Mouse (Mus musculus): ENCODE measurements at regions not wholly inside any gene's neighbourhood (a gene's known extent, or its start where the extent isn't known, plus 50 kb on each side); places are given as distances from the start of the nearest gene placed in this dataset.

DNA sequence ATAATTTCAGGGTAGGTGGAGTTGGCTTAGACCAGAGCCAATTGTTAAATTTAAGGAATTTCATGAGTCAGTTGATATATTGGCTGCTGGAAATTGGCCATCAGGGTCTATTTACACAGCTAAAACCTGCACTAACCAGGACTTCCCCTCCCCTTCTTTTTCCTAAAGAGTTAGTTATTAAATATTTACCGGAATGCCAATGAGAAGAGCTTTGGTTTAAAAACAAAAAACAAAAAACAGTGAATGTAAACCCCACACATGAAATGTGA is 294.6 kb downstream of the Epha4 start:
- DNase-seq, result no peak

DNA sequence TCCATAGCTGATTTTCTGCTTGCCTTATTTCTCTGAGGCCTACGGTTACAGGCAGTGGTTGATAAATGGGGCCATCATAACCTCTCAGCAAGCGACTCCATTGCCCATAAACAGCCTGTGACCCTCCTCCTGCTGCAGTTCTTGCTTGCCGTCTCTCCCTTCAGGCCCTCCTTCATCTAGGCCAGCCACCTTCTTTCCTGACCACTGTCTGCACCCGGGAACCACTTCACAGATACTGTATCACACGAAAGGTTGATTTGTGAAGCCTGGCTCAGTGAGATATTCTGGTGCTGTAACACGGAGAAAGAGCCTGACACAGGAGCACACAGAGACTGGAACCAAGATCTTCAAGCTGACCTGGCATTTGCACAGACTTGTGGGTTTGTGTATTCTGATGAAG is 294.1 kb downstream of the Epha4 start:
- DNase-seq, result no peak

DNA sequence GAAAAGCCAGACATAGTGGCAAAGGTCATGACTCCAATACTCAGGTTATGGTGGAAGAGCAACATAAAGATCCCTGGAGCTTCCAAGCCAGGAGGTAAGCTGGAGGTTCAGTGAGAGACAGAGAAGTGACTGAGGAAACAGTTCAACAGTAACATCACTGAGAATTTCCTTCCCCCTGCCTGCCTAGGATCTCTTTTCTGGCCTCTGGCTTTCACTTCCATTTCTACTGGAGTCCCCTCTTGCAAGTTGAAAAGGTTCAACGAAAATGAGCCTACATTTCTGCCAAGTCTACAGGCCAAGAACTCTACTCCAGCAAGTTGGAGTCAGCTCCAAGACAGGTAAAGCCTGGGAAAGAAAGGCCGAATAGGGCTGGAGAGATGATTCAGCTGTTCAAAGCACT is 293.0 kb downstream of the Epha4 start:
- no peak for DNase-seq

DNA sequence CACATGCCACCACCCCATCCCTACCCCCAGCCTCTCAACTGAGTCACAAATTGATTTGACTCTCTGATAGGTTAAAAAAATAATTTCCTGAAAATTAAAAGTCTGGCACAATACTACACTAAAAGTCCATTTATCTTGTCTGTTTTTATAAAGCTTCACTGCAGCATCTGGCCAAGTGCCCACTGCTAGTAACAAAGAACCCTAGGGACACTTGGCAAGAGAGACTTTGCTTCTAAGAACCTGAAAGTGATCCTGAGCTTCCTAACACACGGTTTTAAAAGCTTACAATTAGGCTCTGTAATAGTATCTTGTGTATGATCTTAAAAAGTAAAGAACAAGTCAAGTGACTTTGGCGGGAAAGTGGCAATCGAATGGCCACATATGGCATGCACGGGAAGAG is 288.3 kb downstream of the Epha4 start:
- DNase-seq, result peak; percentile 36 to 55

DNA sequence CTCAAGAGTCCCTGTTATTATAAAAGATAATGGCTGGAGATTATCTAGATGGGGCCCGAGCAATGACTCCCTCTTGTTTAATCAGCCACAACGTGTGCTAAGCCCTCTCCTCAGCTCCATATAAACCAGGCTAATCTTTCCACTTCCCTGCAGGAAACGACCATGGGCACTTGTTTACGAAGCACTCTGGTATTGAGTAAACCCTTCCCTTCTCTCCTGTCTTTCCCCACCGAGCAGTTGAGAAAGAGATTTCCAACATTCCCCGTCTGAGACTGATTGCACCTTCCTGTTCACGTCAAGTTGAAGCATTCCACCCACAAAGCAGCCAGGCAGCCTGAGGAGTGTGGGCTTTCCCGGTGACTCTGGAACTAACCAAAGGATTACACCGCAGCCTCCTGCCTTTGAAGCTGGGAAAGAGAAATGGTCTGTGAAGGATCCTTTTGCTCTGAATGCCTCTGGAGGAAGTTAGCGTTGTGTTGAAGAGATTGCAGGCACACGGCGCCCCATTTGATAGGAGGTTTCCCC is 287.8 kb downstream of the Epha4 start:
- peak; percentile 23 to 32 for DNase-seq

DNA sequence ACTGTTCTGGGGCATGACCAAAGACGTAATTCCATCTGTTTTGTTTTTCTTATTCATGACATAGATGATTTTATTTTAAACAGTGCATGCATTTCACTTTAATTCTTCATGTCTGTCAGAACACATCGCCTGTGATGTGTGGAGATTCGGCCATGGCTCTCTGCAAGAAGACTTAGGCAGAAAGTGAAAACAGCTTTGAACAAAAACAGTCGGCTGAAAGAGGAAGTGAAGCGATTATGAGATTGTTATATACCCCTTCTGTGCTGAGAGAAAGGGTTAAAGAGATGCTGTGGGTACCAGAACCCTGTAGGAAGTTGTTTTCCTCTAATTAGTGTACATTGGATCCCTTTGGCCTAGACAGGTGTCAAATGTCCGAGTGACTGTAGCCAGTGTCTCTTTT is 287.1 kb downstream of the Epha4 start:
- no peak for DNase-seq

DNA sequence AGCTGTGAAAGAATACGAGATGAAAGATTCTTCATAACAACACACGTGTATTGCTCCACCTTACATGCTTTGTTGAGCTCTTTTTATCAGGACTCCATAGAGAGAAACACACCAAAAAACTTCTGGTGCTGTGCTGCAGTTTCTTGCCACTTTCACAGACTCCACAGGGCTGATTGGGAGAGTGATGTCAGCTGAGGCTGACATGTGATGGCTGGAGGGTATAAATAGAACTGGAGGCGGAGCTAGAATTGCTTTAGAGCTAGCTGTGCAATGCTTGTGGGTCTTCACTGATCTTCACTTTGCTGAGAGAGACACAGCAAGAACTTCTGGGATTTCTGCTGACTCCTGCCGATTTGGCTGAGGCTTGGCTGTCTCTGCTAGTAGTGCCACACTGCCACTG is 285.3 kb downstream of the Epha4 start:
- no peak for DNase-seq

DNA sequence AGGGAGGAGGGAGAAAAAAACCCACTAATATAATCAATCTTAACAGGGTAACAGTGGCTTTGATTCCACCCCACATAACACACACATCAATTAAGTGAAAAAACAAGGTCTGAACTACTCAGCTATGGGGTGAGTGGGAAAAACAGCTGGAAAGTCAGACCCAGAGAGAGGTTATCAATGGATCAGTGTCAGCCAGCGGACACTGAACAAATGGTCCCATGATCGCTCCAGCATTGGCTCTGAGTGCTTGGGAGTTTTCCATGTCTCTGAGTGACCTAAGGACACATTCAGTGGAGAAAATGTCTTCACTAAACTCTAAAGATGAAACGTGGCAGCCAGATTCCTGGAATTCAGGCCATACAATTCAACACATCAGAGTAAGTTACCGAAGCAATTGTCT is 281.9 kb downstream of the Epha4 start:
- DNase-seq, result peak; percentile 17 to 37

DNA sequence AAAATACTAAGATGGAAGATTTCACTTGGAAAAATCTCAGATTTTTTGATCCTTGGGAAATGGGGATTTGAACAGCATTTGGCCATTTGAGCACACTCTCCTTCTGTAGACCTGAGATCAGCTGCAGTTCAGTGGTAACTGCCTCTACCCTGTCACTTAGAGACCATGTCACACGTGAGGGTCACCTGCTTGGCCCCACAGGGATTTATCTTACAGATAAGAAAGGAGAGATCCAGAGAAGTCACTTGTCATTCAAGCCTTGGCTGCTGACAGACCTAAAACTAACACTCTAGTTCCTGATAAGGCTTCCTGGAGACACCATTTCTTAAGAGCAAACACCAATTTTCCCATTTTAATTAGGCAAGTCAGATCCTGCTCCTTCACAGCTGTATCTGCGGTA is 270.2 kb downstream of the Epha4 start:
- DNase-seq, result no peak

DNA sequence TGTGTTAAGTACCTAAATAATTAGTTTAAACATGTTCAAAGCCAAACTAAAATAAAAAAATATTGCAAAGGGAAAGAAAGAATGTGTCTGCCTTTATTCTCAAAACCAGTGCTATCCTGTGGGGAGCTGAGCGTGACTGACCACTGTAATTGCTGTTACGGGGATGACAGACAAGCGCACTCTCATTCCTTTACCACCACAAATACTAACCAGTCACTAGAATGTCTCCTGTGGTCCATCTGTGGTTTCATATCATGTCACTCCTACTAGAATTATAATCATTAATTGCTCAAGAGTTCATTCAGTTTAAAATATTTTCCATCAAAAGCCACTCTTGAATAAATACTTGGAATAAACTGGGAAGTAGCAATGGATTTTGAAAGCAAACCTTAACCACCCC is 268.8 kb downstream of the Epha4 start:
- DNase-seq, result no peak

DNA sequence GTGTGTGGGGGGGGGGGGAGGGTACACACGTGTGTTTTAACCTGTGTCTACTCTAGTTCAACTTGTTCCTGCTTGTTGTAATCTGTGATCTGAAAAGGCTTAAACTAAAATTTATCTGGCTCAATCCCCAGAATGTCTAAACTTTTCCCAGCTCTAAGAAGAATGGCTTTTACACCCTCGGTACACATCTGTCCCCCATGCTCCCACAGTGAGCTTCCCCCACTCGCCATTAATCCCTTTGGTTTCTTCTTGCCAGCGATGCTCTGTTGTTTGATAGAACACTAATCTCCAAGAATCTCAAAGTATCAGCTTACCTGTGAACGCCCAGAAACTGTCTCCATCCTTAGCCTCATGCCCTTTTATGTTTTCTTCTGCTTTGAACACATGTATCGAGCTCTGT is 260.6 kb downstream of the Epha4 start:
- DNase-seq, result no peak

DNA sequence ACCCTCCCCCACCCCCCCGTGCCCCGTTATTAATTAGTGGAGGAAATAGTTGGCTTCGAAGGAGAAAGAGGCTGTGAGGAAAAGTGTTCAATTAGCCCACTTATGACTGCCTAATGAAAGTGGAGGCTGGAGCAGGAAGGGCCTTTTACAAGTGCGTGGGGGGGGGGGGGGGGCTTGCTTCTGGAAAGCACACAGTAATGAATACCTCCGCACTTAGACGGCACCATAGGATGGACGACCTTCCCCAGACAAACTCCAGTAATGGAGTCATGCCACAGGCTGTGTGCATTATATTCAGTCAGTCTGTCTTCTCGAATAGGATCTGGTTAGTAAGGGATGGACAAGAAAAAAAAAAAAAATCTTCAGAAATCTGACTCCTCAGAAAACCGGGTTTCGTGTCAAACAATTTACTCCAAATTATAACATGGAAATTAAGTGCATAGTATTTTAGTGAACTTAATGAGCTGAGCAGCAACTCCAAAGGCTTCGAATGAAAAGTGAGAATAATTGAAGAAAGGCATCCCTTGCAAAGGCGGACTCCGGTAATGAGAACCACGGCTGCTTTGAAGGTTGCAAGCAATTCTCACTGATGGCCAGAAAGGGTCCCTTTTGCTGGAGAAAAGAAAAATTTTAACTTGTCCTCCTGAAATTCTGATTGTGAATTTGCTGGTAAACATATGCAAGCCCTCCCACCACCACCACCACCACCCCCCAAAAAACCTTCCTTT is 258.6 kb downstream of the Epha4 start:
- no peak for DNase-seq

DNA sequence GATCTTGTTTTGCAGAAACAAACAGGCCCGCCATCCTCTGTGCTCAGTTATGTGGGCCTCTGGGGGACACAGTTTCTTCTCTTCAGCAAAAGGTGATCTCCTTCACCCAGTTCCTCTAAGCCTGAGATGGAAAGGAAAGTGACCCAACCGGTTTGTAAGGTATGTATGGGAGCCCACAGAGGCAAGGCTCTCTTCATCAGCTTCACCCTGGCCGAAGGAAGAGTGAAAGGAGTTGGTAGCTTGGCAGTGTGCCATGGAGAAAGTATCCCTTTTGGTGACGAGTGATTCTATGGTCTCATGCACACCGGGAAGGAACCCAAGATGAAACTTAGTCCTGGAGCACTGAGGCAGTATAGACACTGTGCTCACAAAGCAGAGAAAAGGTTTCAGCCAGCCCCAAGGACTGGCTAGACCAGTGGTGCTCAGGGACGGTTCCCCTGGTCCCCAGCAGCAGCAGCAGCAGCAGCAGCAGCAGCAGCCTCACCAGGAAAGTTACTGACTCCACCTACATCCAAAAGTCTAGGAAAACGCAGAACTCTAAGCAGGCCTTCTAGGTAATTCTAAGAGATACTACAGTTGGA is 256.1 kb downstream of the Epha4 start:
- peak in 1 of 2 experiments; percentile 17 for DNase-seq

DNA sequence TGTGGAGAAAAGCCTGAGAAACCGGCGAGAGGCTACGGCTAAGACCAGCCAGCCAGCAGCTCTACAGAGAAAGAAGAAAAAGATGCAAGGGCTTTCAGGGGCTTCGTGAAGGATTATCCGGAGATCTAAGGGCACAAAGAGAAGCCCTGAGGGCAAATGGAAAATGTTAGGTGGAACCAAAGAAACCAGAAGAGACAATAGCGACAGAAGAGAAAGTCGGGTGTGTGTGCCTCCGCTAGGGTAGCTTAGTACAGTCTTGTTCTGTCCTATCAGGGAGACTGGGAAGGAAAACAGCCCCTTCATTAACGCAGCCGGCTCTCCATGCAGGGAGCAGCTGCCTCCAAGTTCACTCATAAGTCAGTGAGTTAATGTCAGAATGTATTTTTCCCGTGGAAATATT is 255.1 kb downstream of the Epha4 start:
- no peak for DNase-seq

DNA sequence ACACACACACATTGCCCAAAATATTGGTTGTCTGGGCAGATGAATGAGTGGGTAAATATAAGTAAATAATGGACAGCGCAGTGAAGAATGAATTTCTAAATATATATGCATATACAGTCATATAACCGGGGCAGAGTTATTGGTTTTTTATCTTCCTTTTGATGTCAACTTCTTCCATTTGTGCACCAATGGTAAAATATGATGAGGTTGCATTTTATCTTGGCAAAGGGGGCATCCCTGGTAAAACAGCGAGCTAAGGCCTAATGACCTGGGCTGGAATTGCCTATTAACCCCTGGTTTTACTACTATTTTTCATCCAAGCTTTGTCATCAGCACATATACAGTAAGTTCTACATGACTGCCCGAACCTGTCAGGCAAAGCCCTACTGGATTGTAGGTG is 253.2 kb downstream of the Epha4 start:
- no peak for DNase-seq

DNA sequence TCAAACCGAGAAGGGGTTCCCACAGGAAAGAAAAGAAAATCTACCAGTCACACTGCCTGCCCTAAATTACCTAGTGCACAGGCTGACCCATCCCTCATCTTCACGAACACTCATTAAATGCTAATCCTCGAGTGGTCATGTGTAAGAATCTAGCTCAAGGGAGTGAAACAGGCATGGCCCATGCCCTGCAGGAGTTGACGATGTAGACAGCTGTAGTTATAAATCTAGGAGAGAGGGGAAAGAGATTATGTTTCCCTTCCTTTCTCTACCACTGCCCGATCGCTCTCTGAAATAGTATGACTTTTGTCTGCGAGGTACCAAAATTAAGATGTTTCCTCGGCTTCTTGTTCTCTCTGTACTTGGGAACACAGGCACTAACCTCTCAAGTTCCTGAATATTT is 249.2 kb downstream of the Epha4 start:
- no peak for DNase-seq

DNA sequence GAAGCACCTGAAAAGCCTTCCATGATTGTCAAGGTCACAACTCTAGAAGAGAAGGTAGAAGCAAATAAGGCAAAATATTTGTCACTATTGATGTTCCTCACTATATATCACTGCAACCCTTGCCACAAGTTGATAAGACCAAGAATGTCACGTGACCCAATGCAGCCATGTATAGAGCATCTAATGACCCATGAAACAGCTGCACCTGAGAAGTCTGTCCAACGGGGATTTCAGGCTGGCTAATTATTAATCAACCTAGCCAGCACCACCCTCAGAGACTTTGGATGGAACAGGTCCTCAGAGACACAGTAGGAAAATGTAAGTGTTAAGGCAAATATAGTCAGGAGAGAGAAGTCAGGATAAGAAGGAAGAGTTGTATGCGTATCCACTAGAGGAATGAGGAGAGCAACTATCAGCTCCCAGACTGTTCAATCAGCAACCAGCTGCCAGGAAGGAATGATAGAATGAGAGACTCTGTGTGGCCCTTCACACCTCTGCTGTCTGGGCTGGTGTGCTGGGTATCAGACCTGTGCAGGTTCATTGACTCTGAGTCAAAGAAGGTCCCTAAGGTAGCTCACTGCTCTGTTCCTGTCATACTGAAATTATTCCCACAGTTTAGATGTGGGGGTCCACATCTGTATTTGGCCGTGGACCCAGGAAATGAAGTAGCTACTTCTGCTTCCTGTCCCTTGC is 247.4 kb downstream of the Epha4 start:
- peak in 1 of 2 experiments; percentile 31 for DNase-seq

DNA sequence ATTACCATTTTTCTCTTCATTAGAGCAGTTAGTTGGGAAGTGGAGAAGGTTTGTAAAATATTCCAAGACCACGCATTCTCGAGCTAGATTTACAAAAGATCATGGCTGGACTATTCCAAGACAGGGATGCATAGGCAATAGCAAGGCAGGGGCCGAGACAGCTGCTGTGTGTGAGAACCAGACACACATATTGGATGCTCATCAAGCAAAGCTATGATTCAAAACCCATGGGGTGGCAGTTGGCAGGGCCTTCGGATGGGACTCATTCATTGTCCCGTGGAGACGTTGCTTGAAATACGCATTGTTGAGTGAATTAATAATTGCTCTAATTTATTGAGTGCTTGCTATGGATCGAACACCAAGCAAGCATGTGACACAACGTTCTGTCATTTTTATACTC is 239.6 kb downstream of the Epha4 start:
- no peak for DNase-seq

DNA sequence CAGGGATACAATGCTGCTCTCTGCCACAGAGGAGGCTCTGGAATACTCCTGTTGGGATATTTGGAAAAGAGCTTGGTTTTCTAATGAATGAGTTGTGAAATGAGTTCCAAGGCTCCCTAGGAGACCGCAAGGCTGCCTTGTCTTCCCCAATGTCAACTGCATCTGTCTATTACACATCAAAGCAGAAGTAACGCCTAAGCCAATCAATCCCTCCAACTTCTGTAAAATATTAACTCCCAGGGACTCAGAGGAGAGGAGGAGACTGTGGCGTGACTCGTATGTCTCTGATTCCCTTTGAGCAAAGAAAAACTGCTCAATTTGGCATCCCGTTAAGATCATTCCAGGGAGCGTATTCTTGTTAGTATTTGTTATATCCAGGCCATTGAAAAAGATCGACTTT is 235.3 kb downstream of the Epha4 start:
- no peak for DNase-seq

DNA sequence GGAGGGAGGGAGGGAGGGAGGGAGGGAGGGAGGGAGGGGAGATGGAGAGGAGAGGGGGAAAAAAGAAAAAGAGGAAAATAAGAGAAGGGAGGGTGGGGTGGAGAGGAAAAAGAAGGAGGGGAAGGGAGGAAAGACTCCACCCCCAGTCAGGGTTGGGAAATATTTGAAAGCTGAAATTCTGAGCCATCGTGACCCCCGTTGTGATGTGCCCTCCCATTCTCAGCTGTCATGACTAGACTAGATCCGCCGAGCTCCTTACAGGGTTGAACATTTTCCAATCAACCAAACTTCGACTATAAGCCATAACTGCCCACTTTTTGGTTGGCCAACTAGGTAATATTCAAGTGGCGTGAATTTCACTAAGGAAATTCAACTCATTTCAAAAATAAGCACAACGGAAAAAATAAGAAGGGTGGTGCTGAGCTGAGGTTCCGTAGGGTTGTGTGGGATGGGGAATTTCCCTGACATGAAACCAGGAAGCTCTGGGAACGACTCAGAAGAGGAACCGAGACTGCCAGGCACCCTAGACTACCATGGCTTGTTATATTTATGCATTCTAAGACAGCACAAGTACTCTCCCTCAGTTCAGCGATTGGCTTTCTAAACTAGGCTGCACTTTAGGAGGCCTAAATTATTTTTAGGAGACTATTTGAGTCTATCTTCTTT is 234.4 kb downstream of the Epha4 start:
- DNase-seq, result no peak

DNA sequence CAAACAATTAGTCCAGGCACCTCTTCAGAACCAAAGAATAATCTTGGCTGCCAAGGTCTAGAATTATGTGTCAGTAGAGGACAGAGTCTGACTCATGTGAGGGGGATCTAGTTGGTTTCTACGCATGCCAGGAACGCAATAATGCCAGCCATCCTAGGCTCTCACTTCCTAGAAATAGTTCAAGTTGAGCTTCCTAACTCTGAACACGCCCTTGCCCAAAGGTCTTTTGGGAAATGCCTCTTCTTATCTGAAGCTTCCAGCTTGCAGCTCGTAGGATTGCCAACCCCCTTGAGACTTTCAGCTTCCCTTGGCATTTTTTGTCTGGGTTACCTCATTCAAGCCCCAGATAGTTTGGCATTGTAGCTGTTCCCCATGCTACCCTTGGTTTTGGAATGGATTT is 233.1 kb downstream of the Epha4 start:
- no peak for DNase-seq

DNA sequence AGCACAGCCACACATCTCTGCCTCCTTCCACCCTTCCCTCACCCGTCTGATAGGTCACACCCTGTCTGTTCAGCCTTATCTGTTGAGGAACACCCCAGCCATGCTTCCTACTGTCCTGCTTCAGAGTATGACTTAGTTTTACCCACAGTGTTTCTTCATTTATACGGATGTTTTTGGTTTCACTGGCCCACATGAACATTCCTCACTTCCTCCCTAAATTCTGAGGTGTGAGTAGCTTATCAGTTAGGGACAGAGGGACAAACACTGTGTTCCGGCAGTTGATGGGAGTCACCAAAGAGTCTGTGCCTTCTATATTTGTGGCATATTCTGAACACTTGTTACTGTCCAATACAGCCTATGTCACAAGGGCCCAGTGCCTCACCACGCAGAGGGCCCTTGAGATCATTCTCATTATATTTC is 216.2 kb downstream of the Epha4 start:
- no peak for DNase-seq

DNA sequence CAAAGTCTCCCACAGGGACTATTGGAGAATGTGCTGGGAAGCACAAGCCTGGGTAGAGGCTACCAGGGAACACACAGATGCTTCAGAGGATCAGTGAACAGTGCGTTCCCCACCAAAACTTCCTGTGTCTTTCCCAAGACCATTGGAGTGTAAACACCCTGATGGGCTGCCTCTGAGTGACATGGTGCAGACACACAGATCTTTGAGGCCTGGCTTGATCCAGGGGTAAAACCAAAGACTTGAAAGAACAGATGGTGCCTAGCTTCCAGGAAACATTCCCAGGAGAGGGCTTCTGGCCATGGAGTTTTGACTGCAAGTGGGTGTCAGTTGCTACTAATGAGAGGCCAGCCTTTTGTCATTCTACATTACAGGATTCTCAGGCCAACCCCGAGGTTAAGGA is 214.1 kb downstream of the Epha4 start:
- no peak for DNase-seq

DNA sequence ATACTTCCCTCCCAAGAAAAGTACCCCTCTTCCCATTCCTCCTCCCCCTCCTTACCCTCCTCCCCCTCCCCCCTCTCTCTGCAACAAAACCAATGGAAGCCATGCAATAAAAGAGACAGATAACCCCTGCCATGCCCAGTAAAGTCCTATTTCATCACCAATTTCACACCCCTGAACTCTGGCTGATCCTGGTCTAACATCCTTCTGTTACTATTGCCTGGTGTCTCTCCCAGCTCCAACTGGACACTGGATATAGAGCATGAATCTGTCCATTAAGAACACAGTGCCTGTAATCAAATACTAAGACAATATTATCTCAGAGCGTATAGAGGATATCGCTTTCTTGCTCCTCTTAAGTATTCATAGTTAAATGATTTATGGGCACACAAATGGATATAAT is 210.1 kb downstream of the Epha4 start:
- no peak for DNase-seq
